Mouse (Mus musculus): ENCODE results near the gene Sgf29. TPM values are rescaled to one million over a fixed set of nuclear protein-coding genes. Genes with fewer than 3 reads are reported as not detected.

Sgf29 gene
- polyA plus RNA-seq, 1 experiment from 2014 or later: 53.7 TPM

DNA sequence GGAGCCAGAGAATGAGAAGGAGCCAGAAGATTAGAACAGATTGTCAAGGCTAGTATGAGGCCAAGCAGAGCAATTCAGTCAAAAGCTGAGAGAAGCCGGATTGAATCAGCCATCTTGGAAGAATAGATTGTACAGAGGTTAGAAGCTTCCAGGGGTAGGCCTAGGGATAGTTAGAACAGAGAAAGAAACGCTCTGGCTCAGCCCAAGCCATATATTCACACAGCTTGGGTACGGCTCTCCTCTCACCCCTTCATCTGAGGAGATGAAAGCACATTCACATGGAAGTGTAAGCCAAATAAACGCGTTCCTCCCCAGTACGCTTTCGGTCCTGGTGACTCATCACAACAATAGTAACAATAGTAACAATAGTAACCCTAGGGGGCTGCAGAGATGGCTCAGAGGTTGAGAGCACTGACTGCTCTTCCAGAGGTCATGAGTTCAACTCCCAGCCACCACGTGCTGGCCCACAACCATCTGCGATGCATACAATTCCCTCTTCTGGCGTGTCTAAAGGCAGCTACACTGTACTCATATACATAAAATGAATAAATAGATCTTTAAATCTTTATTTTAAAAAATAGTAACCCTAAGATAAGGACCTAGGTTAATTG is 45.4 kb downstream of the Sgf29 start:
- WGBS: 59% methylated on average over 10 of the region's 10 CpGs
- H3K4me3 ChIP-seq (ENCODE audit: low read depth, low read length): peak overlapping the region; percentile 91
- peak overlapping the region; percentile 95 for H3K4me2 ChIP-seq
- no peaks in the 10 kb centered on the region for H3K27me3 ChIP-seq (replicated peaks; ENCODE audit: control insufficient read depth, insufficient read depth, low read length)
- H3K9ac ChIP-seq (ENCODE audit: low read depth, low read length): peak overlapping the region; percentile 21; the same call in 1 of the 2 replicates
- ATAC-seq (replicated peaks; ENCODE audit: low FRiP score) (no peak), DNase-seq (ENCODE audit: low spot score) (no peak)
- H3K27ac ChIP-seq (ENCODE audit: low read depth, low read length): no peak overlapping the region
- no peaks in the 10 kb centered on the region for H3K9me3 ChIP-seq (ENCODE audit: control insufficient read depth, low read length)
- H3K36me3 ChIP-seq (ENCODE audit: control insufficient read depth, insufficient read depth, low read length): peaks cover 11% of the 10 kb centered on the region; the same call in 1 of the 2 replicates
- H3K4me1 ChIP-seq (replicated peaks; ENCODE audit: control insufficient read depth, insufficient read depth, low read length): peaks cover 13% of the 10 kb centered on the region

DNA sequence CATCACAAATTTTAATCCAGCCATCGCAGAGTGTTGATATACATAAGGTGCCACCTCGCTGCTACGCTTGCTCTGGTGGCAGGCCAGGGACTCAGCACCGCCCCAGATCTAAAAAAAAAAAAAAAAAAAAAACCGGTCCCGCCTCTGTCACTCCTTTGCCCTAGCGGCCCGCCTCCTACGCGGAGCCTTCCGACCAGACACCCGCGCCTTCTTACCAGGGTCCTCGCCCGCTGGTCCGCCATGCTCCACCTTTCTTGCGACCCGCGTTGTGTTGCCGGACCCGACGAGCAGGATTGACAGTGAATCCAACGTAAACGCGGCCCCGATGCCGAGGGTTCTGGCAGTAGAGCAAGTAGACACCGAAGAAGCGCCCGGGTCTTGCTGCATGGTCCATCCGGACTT is 46.1 kb downstream of the Sgf29 start, which contains the start of gene Bola2:
Gene Bola2, plus strand, starts transcription at position 192 of the 402 bp plus-strand sequence.
- H3K27me3 ChIP-seq (replicated peaks; ENCODE audit: control insufficient read depth, insufficient read depth, low read length): no peaks in the 10 kb centered on the region
- peaks cover 13% of the 10 kb centered on the region for H3K4me1 ChIP-seq (replicated peaks; ENCODE audit: control insufficient read depth, insufficient read depth, low read length)
- peak within 1 kb of the TSS; percentile 95 for H3K27ac ChIP-seq (ENCODE audit: low read depth, low read length)
- under 1% methylated on average over 31 of the region's 31 CpGs for WGBS
- peak; percentile 77 for ATAC-seq (replicated peaks; ENCODE audit: low FRiP score)
- no peaks in the 10 kb centered on the region for H3K9me3 ChIP-seq (ENCODE audit: control insufficient read depth, low read length)
- DNase-seq (ENCODE audit: low spot score): no peak
- H3K9ac ChIP-seq (ENCODE audit: low read depth, low read length): peak within 1 kb of the TSS; percentile 91
- H3K4me2 ChIP-seq: peak within 1 kb of the TSS; percentile 95
- H3K36me3 ChIP-seq (ENCODE audit: control insufficient read depth, insufficient read depth, low read length): peaks cover 15% of the 10 kb centered on the region
- peak within 1 kb of the TSS; percentile 91 for H3K4me3 ChIP-seq (ENCODE audit: low read depth, low read length)

DNA sequence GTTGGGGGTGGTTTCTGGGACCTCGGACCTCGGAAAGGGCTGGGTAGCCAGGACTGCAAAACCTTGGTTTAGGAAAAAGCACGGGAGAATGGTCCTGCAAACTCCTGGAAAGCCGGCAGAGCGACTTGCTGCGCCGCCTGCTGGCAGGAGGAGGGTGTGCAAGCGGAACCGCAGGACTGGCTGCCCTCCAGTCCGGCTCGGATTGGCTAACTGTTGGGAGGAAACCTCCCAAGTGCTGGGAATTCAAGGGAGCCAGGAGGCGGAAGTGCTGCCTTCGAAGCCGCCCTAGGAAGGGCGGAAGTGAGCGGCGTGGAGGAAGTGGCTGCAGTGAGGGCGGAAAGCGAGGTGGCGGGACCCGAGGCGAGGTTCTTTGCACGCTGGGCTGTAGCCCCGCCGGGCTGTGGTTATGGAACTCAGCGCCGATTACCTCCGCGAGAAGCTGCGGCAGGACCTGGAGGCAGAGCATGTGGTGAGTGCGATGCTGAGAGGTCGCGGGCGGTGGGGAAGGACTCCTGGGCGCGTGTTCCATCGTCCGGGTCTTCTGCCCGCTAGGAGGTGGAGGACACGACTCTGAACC is 46.6 kb downstream of the Sgf29 start, which contains the start of gene Slx1b:
Gene Slx1b, minus strand, starts transcription at position 154 of the 577 bp plus-strand sequence.
- Histone ChIP-seq H3K27me3 (replicated peaks; ENCODE audit: control insufficient read depth, insufficient read depth, low read length) (no peaks in the 10 kb centered on the region), H3K4me2 (peak within 1 kb of the TSS; percentile 95), H3K4me1 (replicated peaks; ENCODE audit: control insufficient read depth, insufficient read depth, low read length) (peaks cover 13% of the 10 kb centered on the region), H3K36me3 (ENCODE audit: control insufficient read depth, insufficient read depth, low read length) (peaks cover 15% of the 10 kb centered on the region), H3K4me3 (ENCODE audit: low read depth, low read length) (peak within 1 kb of the TSS; percentile 91), H3K9ac (ENCODE audit: low read depth, low read length) (peak within 1 kb of the TSS; percentile 91), H3K9me3 (ENCODE audit: control insufficient read depth, low read length) (no peaks in the 10 kb centered on the region), H3K27ac (ENCODE audit: low read depth, low read length) (peak within 1 kb of the TSS; percentile 95)
- ATAC-seq (replicated peaks; ENCODE audit: low FRiP score): peak; percentile 95
- peak; percentile 90 for DNase-seq (ENCODE audit: low spot score)
- WGBS: under 1% methylated on average over 40 of the region's 40 CpGs

DNA sequence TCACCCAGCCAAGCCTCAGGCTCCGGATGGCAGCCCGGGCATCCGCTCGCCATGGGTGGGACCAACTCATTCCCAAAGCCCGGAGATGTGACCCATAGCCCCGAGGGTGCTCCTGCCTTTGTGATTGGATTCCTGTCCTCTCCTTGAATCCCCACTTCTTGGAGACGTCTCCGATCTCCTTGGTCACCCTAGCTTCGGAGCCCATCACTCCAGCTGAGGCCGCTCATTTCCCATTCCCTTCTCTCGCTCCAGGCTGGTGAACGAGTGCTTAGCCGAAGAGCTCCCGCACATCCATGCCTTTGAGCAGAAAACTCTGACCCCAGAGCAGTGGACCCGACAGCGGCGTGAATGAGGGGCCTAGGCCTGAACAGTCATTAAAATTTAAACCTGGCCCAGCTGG is 47.2 kb downstream of the Sgf29 start:
- H3K27me3 ChIP-seq (replicated peaks; ENCODE audit: control insufficient read depth, insufficient read depth, low read length): no peaks in the 10 kb centered on the region
- WGBS: 4% methylated on average over 17 of the region's 17 CpGs
- DNase-seq (ENCODE audit: low spot score): no peak
- H3K4me1 ChIP-seq (replicated peaks; ENCODE audit: control insufficient read depth, insufficient read depth, low read length): peaks cover 16% of the 10 kb centered on the region
- no peaks in the 10 kb centered on the region for H3K9me3 ChIP-seq (ENCODE audit: control insufficient read depth, low read length)
- H3K36me3 ChIP-seq (ENCODE audit: control insufficient read depth, insufficient read depth, low read length): peaks cover 13% of the 10 kb centered on the region
- H3K4me2 ChIP-seq: peak overlapping the region; percentile 95
- peak overlapping the region; percentile 95; the same call in 1 of the 2 replicates for H3K27ac ChIP-seq (ENCODE audit: low read depth, low read length)
- peak overlapping the region; percentile 91 for H3K9ac ChIP-seq (ENCODE audit: low read depth, low read length)
- no peak for ATAC-seq (replicated peaks; ENCODE audit: low FRiP score)
- peak overlapping the region; percentile 91 for H3K4me3 ChIP-seq (ENCODE audit: low read depth, low read length)

- Histone ChIP-seq H3K9me3 (ENCODE audit: control insufficient read depth, low read length) (no peaks in the 10 kb centered on the region), H3K4me1 (replicated peaks; ENCODE audit: control insufficient read depth, insufficient read depth, low read length) (peaks cover 16% of the 10 kb centered on the region), H3K4me3 (ENCODE audit: low read depth, low read length) (peak overlapping the region; percentile 91), H3K36me3 (ENCODE audit: control insufficient read depth, insufficient read depth, low read length) (peaks cover 10% of the 10 kb centered on the region), H3K4me2 (peak overlapping the region; percentile 95), H3K9ac (ENCODE audit: low read depth, low read length) (peak overlapping the region; percentile 91), H3K27ac (ENCODE audit: low read depth, low read length) (no peak overlapping the region), H3K27me3 (replicated peaks; ENCODE audit: control insufficient read depth, insufficient read depth, low read length) (no peaks in the 10 kb centered on the region)
- DNase-seq (ENCODE audit: low spot score): no peak
- ATAC-seq (replicated peaks; ENCODE audit: low FRiP score): no peak
- 75% methylated on average over 3 of the region's 3 CpGs for whole genome bisulfite sequencing
Observed at GRCm38 (mm10) chr7:126696886-126697285, 47.8 kb downstream of the Sgf29 start.

DNA sequence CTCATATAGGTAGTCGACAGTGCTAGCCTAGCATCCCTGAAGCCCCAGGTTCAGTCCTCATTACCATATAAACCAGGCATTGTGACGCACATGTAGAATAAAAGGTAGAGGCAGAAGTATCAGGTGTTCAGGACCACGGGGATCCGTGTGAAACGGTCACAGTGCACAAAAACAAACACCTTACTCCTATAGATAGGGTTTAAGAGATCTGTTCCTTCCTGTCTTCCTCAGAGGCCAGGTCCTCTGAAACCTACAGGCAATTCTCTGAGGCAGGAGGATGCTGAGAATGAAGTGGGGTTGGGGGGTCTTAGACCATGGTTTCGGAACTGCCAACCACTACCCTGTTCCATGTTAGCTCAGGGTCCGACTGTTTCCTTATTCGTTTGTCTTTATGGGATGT is 48.7 kb downstream of the Sgf29 start:
- 88% methylated on average over 8 of the region's 8 CpGs for WGBS
- no peak for ATAC-seq (replicated peaks; ENCODE audit: low FRiP score)

DNA sequence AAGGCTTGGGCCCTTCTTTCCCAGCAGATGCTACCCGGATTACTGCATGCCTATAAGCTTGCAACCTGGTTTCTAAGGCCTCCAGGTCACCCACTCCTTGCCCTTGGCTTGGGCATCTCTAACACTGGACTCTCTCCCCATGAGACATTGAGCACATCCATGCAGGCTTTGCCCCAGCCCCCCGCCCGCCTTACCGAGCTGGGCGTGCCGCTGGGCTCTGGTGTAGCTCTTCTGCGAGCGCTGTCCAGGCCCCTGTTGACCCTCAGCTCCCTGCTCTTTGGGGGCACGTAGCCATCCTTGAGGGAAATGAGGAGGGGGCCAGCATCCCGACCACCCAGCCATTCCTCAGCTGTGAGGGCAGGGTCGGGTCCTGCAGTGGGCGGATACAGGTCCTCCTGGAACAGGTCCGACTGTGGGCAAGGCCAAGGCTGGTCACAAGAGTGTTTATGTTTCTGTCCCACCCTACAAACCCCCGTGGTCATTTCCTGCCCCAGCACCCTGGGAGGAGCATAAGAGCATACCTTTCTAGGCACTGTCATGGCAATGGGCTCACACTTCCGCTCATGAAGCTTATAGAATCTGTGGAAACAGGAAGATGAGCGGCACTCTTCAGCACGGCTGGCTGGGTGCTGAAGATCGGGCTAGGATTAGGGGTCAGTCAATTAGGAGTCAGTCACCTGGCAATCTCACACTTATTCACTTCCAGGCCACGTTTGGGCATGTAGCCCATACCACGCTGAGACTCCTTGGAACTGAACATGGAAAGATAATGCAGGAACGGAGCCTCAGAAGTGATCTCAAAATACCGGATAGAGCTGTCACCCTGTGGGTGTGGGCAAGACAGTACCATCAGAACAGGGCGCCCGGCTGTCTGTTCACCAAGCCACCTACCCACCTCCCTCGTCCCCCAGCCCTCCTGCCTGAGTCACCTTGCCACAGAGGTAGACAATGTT is 51.2 kb downstream of the Sgf29 start:
- ATAC-seq (replicated peaks; ENCODE audit: low FRiP score) (no peak), DNase-seq (ENCODE audit: low spot score) (no peak)
- peaks cover 5% of the 10 kb centered on the region for H3K36me3 ChIP-seq (ENCODE audit: control insufficient read depth, insufficient read depth, low read length)
- peaks cover 6% of the 10 kb centered on the region; the same call in 1 of the 2 replicates for H3K27me3 ChIP-seq (replicated peaks; ENCODE audit: control insufficient read depth, insufficient read depth, low read length)
- no peak overlapping the region; the same call in 1 of the 2 replicates for H3K27ac ChIP-seq (ENCODE audit: low read depth, low read length)
- 79% methylated on average over 25 of the region's 25 CpGs for WGBS
- H3K4me1 ChIP-seq (replicated peaks; ENCODE audit: control insufficient read depth, insufficient read depth, low read length): peaks cover 18% of the 10 kb centered on the region
- H3K9ac ChIP-seq (ENCODE audit: low read depth, low read length): no peak overlapping the region
- H3K4me3 ChIP-seq (ENCODE audit: low read depth, low read length): no peak overlapping the region
- H3K9me3 ChIP-seq (ENCODE audit: control insufficient read depth, low read length): no peaks in the 10 kb centered on the region
- no peak overlapping the region for H3K4me2 ChIP-seq

More for the DNA sequence above, 48.7 kb downstream of the Sgf29 start:
- peaks cover 16% of the 10 kb centered on the region for H3K4me1 ChIP-seq (replicated peaks; ENCODE audit: control insufficient read depth, insufficient read depth, low read length)
- no peak overlapping the region for H3K4me2 ChIP-seq
- peaks cover 5% of the 10 kb centered on the region for H3K36me3 ChIP-seq (ENCODE audit: control insufficient read depth, insufficient read depth, low read length)
- H3K4me3 ChIP-seq (ENCODE audit: low read depth, low read length): peak overlapping the region; percentile 91; the same call in 1 of the 2 replicates
- no peak overlapping the region for H3K9ac ChIP-seq (ENCODE audit: low read depth, low read length)
- no peaks in the 10 kb centered on the region for H3K27me3 ChIP-seq (replicated peaks; ENCODE audit: control insufficient read depth, insufficient read depth, low read length)
- no peak overlapping the region for H3K27ac ChIP-seq (ENCODE audit: low read depth, low read length)
- no peaks in the 10 kb centered on the region for H3K9me3 ChIP-seq (ENCODE audit: control insufficient read depth, low read length)
- DNase-seq (ENCODE audit: low spot score): no peak

DNA sequence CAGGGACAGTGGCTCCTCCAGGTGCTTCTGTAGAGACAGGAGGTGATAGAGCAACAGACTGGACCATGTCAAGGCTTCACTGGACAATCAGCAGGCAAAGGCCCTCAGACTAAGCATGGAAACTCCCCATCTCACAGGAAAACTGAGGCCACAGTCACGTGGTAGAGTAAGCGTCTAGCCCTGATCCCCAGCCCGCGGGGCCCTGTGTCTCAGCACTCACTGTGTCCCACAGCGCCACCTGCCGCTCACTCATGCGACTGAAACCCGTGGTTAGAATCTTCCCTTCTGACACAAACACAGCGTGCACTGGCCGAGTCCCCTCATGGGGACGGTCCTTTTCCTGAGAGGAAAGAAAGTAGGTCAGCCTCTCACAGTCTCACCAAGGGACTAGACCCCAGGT is 52.0 kb downstream of the Sgf29 start:
- DNase-seq (ENCODE audit: low spot score) (peak; percentile 81), ATAC-seq (replicated peaks; ENCODE audit: low FRiP score) (peak; percentile 63)
- Histone ChIP-seq H3K9ac (ENCODE audit: low read depth, low read length) (peak overlapping the region; percentile 27; the same call in 1 of the 2 replicates), H3K4me3 (ENCODE audit: low read depth, low read length) (peak overlapping the region; percentile 11; the same call in 1 of the 2 replicates), H3K4me2 (peak overlapping the region; percentile 75), H3K27me3 (replicated peaks; ENCODE audit: control insufficient read depth, insufficient read depth, low read length) (peaks cover 6% of the 10 kb centered on the region; the same call in 1 of the 2 replicates), H3K27ac (ENCODE audit: low read depth, low read length) (no peak overlapping the region; the same call in 1 of the 2 replicates), H3K9me3 (ENCODE audit: control insufficient read depth, low read length) (no peaks in the 10 kb centered on the region), H3K4me1 (replicated peaks; ENCODE audit: control insufficient read depth, insufficient read depth, low read length) (peaks cover 18% of the 10 kb centered on the region), H3K36me3 (ENCODE audit: control insufficient read depth, insufficient read depth, low read length) (peaks cover 5% of the 10 kb centered on the region)
- 2% methylated on average over 11 of the region's 11 CpGs for WGBS
